Mouse (Mus musculus): ENCODE data around the gene Defb36.

Defb36 gene

GRCm38 (mm10) chr2:152604057-152604456 is at the start of gene Defb36:
Gene Defb36 (plus strand): TSS chr2:152604327.
- WGBS: 75% methylated on average over 15 of the region's 15 CpGs

- 90% methylated on average over 7 of the region's 7 CpGs for WGBS
These were observed 47.5 kb upstream of the Defb36 start for GRCm38 (mm10) chr2:152556655-152557054.

GRCm38 (mm10) chr2:152569038-152569437 is 35.1 kb upstream of the Defb36 start, which contains the start of gene Gm17416:
Gene Gm17416 (plus strand): TSS chr2:152569338.
- WGBS: 82% methylated on average over 5 of the region's 5 CpGs

- WGBS: 85% methylated on average over 4 of the region's 4 CpGs
These were observed 34.2 kb upstream of the Defb36 start for GRCm38 (mm10) chr2:152569881-152570280.

- 93% methylated on average over 6 of the region's 6 CpGs for WGBS
These were observed 33.8 kb upstream of the Defb36 start for GRCm38 (mm10) chr2:152570313-152570712.

- 65% methylated on average over 11 of the region's 11 CpGs for WGBS
These were observed 31.9 kb upstream of the Defb36 start, which contains the start of gene Defb21 for GRCm38 (mm10) chr2:152572114-152572794. Gene Defb21 (plus strand): TSS chr2:152572744.

GRCm38 (mm10) chr2:152573484-152573883 is 30.6 kb upstream of the Defb36 start:
- WGBS: 94% methylated on average over 8 of the region's 8 CpGs

GRCm38 (mm10) chr2:152580107-152580506 is 24.0 kb upstream of the Defb36 start, which contains the start of gene Defb19:
Gene Defb19 (minus strand): TSS chr2:152580312.
- WGBS: 90% methylated on average over 7 of the region's 7 CpGs

- WGBS: 91% methylated on average over 11 of the region's 11 CpGs
These were observed 23.5 kb upstream of the Defb36 start for GRCm38 (mm10) chr2:152580612-152581011.

GRCm38 (mm10) chr2:152586926-152587560 is 17.1 kb upstream of the Defb36 start:
- WGBS: 80% methylated on average over 4 of the region's 4 CpGs

GRCm38 (mm10) chr2:152588450-152588849 is 15.7 kb upstream of the Defb36 start:
- 56% methylated on average over 2 of the region's 2 CpGs for WGBS

GRCm38 (mm10) chr2:152589021-152589420 is 15.1 kb upstream of the Defb36 start:
- WGBS: 56% methylated on average over 6 of the region's 6 CpGs

- WGBS: 50% methylated on average over 7 of the region's 7 CpGs
These were observed 4.8 kb upstream of the Defb36 start, which contains the start of gene Defb45 for GRCm38 (mm10) chr2:152599299-152599698. Gene Defb45 (minus strand): TSS chr2:152599399.

GRCm38 (mm10) chr2:152600076-152600475 is 4.1 kb upstream of the Defb36 start:
- 93% methylated on average over 6 of the region's 6 CpGs for WGBS

- WGBS: 71% methylated on average over 4 of the region's 4 CpGs
These were observed 2.7 kb upstream of the Defb36 start for GRCm38 (mm10) chr2:152601275-152601960.

GRCm38 (mm10) chr2:152607746-152608145 is 3.6 kb downstream of the Defb36 start:
- WGBS: 81% methylated on average over 6 of the region's 6 CpGs

- 95% methylated on average over 1 of the region's 1 CpGs for WGBS
These were observed 4.6 kb downstream of the Defb36 start for GRCm38 (mm10) chr2:152608719-152609118.

GRCm38 (mm10) chr2:152612193-152612592 is 8.1 kb downstream of the Defb36 start:
- 36% methylated on average over 8 of the region's 8 CpGs for WGBS

- whole genome bisulfite sequencing: 9% methylated on average over 7 of the region's 7 CpGs
These were observed 11.4 kb downstream of the Defb36 start for GRCm38 (mm10) chr2:152615563-152615962.

GRCm38 (mm10) chr2:152616470-152616869 is 12.3 kb downstream of the Defb36 start:
- 66% methylated on average over 6 of the region's 6 CpGs for WGBS

GRCm38 (mm10) chr2:152617374-152617773 is 13.2 kb downstream of the Defb36 start:
- 67% methylated on average over 5 of the region's 5 CpGs for WGBS

- WGBS: 58% methylated on average over 9 of the region's 9 CpGs
These were observed 16.4 kb downstream of the Defb36 start for GRCm38 (mm10) chr2:152620367-152621134.

Measured in cerebral cortex, adult 2 months (tissue).